Mouse (Mus musculus) limb, embryonic 12.5 days (tissue): ENCODE results near the gene Vps29. TPM values are rescaled to one million over a fixed set of nuclear protein-coding genes. Genes with fewer than 3 reads are reported as not detected.

Experiments used
- ATAC-seq: fragments of 200-750 bp; cut with Nextera tagmentation; 2 replicates; pipeline ENCODE4 v1.8.0; 2017; ENCODE audit warnings: low read depth, moderate TSS enrichment; ENCODE audit not compliant: insufficient number of reproducible peaks, insufficient read depth, low FRiP score, low TSS enrichment
- H3K27ac ChIP-seq: fragments of 300-500 bp; sonication (generic); 2 replicates; pipeline ENCODE4 v1.5.1; 2016; ENCODE audit warnings: mild to moderate bottlenecking, moderate library complexity
- H3K27me3 ChIP-seq: fragments of 300-500 bp; sonication (generic); 2 replicates; pipeline ENCODE4 v1.6.1; 2016; ENCODE audit warnings: mild to moderate bottlenecking, moderate library complexity
- H3K36me3 ChIP-seq: fragments of 300-500 bp; sonication (generic); 2 replicates; pipeline ENCODE4 v1.6.1; 2016; ENCODE audit warnings: mild to moderate bottlenecking, moderate library complexity
- H3K4me1 ChIP-seq: fragments of 300-500 bp; sonication (generic); replicated peaks from 2 replicates; pipeline ENCODE4 v1.6.1; 2016
- H3K4me2 ChIP-seq: fragments of 300-500 bp; sonication (generic); 2 replicates; pipeline ENCODE4 v1.6.1; 2016; ENCODE audit warnings: mild to moderate bottlenecking, moderate library complexity
- H3K4me3 ChIP-seq: fragments of 300-500 bp; sonication (generic); replicated peaks from 2 replicates; pipeline ENCODE4 v1.5.1; 2016; ENCODE audit warnings: mild to moderate bottlenecking
- H3K9ac ChIP-seq: fragments of 300-500 bp; sonication (generic); replicated peaks from 2 replicates; pipeline ENCODE4 v1.6.1; 2016; ENCODE audit warnings: mild to moderate bottlenecking, moderate library complexity
- H3K9me3 ChIP-seq: fragments of 300-500 bp; sonication (generic); 2 replicates; pipeline ENCODE4 v1.6.1; 2016; ENCODE audit warnings: mild to moderate bottlenecking, moderate library complexity
- WGBS: fragments of 180-500 bp; shearing (Covaris S2); methylation state at CpG from one replicate; pipeline ENCODE4 v1.1.7; 2016; 5-methylcytosine and 5-hydroxymethylcytosine counted together
- polyA plus RNA-seq: library from polyadenylated mRNA; unstranded; fragments of >200 nt; fragmentation: Nextera tagmentation; extraction: Ambion mirVana; gene quantifications from 2 replicates; pipeline ENCODE4 v1.2.1, GENCODE M21; 2016

Gene Vps29
- polyA plus RNA-seq, 1 experiment from 2014 or later = 167 TPM

DNA sequence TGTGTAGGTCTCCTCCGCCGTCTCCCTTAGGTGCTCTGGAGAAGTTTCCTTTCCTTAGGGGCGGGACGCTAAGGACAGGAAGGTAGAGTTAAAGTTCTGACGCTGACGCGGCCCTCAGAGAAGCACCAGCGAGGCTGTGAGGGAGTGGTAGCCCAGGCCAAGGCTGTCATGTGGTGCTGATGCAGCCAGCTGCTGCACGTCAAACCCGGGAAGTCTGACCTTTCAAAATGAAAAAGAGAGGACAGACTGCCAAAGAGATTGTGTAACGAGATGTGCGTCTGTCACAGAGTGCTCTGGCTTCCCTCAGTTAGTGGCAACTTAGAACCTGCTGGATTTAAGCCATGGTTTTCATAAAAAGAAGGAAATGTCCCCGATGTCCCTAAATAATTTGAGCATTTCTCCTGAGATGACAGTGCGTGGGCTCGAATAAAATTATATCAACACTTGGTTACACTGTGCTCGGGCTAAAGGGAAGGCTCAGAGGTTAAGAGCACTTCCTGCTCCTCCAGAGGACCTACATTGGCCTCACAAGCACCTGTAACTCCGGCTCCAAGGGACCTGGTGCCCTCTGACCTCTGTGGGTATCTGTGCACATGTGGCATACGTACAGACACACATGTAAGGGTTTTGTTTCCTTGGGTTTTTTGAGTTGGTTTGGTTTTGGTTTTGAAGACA, 46.6 kb downstream of the Vps29 start:
- no peaks in the 10 kb centered on the region for H3K9me3 ChIP-seq
- H3K4me1 ChIP-seq = no peaks in the 10 kb centered on the region
- WGBS = 87% methylated on average over 18 of the region's 18 CpGs
- H3K4me3 ChIP-seq = no peak overlapping the region
- no peak overlapping the region for H3K27ac ChIP-seq
- H3K4me2 ChIP-seq = no peak overlapping the region
- ATAC-seq = no peak
- H3K27me3 ChIP-seq = no peaks in the 10 kb centered on the region
- peaks cover 83% of the 10 kb centered on the region for H3K36me3 ChIP-seq
- H3K9ac ChIP-seq = no peak overlapping the region

DNA sequence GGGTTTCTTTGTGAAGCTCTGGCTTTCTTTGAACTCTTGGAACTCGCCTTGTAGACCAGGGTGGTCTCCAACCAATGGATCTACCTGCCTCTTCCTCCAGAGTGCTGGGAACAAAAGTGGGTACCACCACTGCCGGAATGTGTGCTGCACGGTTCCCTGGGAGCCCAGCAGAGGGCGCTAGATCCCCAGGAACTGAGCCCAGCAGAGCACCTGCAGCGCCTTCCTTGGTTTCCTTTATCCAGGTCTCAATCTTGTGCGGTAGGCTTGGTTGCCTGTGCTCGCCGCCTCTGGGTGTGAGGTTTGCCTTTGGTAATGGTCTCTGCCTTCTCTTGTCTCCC, 47.1 kb downstream of the Vps29 start:
- no peak overlapping the region for H3K27ac ChIP-seq
- H3K9me3 ChIP-seq = no peaks in the 10 kb centered on the region
- no peaks in the 10 kb centered on the region for H3K27me3 ChIP-seq
- peaks cover 89% of the 10 kb centered on the region for H3K36me3 ChIP-seq
- H3K4me1 ChIP-seq = no peaks in the 10 kb centered on the region
- H3K9ac ChIP-seq = no peak overlapping the region
- H3K4me2 ChIP-seq = no peak overlapping the region
- H3K4me3 ChIP-seq = no peak overlapping the region
- WGBS = 21% methylated on average over 8 of the region's 8 CpGs
- no peak for ATAC-seq

DNA sequence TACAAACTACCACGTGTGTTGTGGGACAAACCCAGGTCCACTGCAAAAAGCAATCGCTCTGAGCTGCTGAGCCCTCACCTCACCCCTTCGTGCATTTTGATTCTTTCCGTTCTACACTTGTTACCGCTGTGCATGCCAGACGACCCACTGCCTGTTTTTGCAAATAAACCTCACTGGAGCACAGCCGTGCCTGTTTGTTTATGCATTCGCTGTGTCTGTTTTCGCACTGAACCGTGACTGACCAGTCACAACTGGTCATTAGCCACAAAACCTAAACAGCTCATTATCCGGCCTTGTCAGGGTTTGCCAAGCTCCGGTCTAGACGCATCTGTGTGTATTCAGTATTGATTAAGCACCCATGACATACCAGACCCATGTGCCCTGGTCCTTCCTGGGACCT, 48.0 kb downstream of the Vps29 start:
- Histone ChIP-seq H3K9me3 (no peaks in the 10 kb centered on the region), H3K36me3 (peaks cover 91% of the 10 kb centered on the region), H3K4me1 (no peaks in the 10 kb centered on the region), H3K4me3 (no peak overlapping the region), H3K4me2 (no peak overlapping the region), H3K9ac (no peak overlapping the region), H3K27ac (no peak overlapping the region), H3K27me3 (no peaks in the 10 kb centered on the region)
- ATAC-seq = no peak
- 70% methylated on average over 13 of the region's 13 CpGs for WGBS

DNA sequence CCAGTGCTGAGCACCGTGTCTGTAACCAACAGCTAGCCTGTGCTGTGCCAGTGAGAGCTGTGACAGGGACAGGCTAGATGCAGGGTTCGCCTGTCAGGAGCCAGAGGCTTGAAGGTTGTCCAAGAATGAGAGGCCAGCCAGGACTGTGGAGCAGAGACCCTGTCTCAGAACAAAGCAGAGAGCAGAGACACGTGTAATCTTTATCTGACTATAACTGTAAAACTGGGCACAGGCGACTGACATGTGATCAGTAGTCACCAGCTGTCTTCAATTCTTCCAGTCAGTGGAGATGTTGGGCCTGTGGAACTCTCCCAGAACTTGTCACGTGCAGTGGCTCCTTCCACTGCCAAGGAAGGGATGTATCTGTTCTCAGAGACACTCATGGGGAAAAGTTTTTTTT, 48.6 kb downstream of the Vps29 start:
- Histone ChIP-seq H3K4me1 (no peaks in the 10 kb centered on the region), H3K9ac (no peak overlapping the region), H3K9me3 (no peaks in the 10 kb centered on the region), H3K36me3 (peaks cover 91% of the 10 kb centered on the region), H3K4me3 (no peak overlapping the region), H3K4me2 (no peak overlapping the region), H3K27ac (no peak overlapping the region), H3K27me3 (no peaks in the 10 kb centered on the region)
- no peak for ATAC-seq
- 86% methylated on average over 5 of the region's 5 CpGs for WGBS

DNA sequence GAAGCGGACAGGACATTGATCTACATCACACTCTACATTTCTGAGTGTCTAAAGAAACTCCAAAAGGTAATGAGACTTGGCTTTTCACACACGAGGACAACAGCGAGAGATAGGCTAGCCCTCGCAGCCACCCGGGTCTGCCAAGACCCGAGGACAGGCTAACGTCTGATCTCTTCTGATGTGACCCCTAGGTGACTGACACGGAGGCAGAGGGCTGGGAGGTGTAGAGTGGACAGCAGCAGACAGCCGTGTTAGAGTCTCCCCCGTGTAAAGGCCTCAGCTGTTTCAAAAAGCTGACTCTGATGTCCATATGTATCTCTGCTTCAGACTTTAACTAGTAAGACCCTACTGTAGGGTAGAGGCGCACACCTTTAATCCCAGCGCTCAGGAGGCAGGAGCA, 49.2 kb downstream of the Vps29 start:
- ATAC-seq = no peak
- Histone ChIP-seq H3K36me3 (peaks cover 87% of the 10 kb centered on the region), H3K4me1 (no peaks in the 10 kb centered on the region), H3K9me3 (no peaks in the 10 kb centered on the region), H3K9ac (no peak overlapping the region), H3K4me3 (no peak overlapping the region), H3K27me3 (no peaks in the 10 kb centered on the region), H3K4me2 (no peak overlapping the region), H3K27ac (no peak overlapping the region)
- 94% methylated on average over 12 of the region's 12 CpGs for WGBS

DNA sequence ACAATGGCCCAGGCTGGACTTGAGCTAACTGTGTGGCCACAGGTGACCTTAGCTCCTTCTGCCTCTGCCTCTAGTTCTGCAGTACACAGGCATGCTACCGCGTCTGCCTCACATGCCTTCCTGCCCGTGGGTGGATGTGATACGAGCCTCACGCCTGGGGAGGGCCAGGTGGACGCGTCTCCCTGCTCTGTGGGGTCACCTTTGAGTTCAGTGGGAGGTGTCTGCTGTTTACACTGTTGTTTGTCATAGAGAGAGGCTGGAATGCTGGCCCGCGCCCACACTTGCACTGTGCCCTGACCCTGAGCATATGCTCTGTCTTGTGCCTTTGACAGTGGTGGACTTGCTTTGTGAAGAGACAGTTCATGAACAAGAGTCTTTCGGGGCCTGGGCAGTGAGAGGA, 51.4 kb downstream of the Vps29 start:
- no peak for ATAC-seq
- Histone ChIP-seq H3K36me3 (peaks cover 77% of the 10 kb centered on the region), H3K27me3 (no peaks in the 10 kb centered on the region), H3K27ac (no peak overlapping the region), H3K4me3 (no peak overlapping the region), H3K4me2 (no peak overlapping the region), H3K4me1 (no peaks in the 10 kb centered on the region), H3K9ac (no peak overlapping the region), H3K9me3 (no peaks in the 10 kb centered on the region)
- 94% methylated on average over 10 of the region's 10 CpGs for WGBS

DNA sequence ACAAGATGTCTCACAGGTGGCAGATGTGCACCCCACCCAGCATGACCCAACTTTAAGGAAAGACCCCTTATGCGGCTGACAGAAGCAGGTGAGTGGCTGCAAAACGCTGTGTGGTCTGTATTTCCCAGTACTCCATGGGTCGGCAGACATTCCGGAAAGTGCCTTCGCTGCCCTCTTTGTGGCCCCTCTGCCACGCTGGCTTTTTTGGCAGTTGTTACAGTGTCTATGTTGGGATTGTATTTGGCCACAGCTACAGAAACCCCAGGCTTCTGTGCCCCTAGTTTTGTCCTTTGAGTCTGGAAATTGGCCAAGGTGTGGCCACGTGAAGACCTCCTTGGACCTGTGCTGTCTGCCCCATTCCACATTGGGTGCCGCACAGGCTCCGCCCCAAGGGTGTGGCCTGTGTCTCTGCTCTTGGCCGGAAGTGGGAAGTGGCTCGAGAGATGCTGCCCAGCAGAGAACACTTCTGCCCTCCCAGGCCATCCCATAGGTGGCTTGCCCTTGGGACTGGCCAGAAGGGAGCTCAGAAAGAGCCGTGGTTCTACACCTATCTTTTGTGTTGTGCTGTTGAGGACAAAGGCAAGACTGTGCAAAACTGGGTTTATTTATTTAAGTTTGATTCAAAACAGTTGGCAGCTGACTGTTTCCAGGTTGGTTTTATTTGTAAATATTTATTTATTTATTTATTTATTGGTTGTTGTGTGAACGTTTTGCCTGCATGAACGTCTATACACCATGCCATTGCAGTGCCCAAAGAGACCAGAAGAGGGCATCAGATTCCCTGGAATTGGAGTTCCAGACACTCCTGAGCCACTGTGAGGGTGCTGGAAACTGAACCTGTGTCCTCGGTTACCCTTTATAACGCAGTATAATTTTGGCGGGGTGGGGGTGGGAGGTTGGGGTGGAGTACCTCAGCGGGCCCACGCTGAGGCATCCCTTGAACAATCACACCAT, 55.8 kb downstream of the Vps29 start:
- H3K4me1 ChIP-seq = no peaks in the 10 kb centered on the region
- H3K27me3 ChIP-seq = no peaks in the 10 kb centered on the region
- H3K9ac ChIP-seq = no peak overlapping the region
- H3K9me3 ChIP-seq = no peaks in the 10 kb centered on the region
- 84% methylated on average over 19 of the region's 19 CpGs for WGBS
- H3K4me3 ChIP-seq = no peak overlapping the region
- no peak overlapping the region for H3K27ac ChIP-seq
- no peak overlapping the region for H3K4me2 ChIP-seq
- peaks cover 38% of the 10 kb centered on the region for H3K36me3 ChIP-seq
- ATAC-seq = no peak

DNA sequence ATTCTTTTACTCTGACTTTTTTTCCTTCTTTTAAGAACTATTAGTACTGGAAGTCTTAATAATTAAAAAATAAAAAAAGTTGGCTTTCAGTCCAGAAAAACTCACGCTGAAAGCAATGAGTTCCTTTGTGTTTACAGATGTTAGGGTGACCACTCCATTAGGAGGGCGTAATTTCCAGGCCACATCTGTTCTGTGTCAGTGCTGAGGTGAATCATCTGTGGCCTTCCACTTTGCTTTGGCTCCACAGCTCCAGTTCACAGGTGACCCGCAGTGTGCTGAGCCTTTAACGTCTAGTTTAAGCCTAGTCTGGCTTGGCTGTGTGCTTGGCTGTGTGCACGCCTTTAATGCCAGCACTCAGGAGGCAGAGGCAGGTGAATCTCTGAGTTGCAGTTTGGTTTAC, 57.7 kb downstream of the Vps29 start:
- WGBS = 71% methylated on average over 5 of the region's 5 CpGs
- Histone ChIP-seq H3K27me3 (no peaks in the 10 kb centered on the region), H3K4me2 (no peak overlapping the region), H3K36me3 (peaks cover 19% of the 10 kb centered on the region), H3K27ac (no peak overlapping the region), H3K4me1 (no peaks in the 10 kb centered on the region), H3K4me3 (no peak overlapping the region), H3K9me3 (no peaks in the 10 kb centered on the region), H3K9ac (no peak overlapping the region)
- ATAC-seq = no peak

DNA sequence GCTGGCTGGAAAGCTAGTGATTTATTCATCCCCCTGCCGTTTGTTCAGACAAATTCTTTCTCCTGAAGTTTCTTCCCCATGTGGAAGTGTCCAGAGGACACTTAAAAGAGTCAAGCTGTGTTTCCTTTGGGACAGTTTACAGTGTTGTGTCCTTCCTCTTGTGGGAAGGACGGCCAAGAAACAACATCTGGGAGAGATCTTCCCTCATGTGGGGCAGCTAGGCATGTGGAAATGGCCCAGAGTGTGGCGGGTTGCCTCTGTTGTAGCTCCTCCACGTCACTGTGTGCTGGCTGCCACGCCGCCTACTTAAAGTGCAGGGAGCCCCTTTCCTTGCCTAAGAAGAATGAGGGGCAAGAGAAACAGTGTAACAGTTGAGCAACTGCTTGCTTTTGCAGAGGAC, 58.7 kb downstream of the Vps29 start:
- Histone ChIP-seq H3K27me3 (no peaks in the 10 kb centered on the region), H3K4me1 (no peaks in the 10 kb centered on the region), H3K9me3 (no peaks in the 10 kb centered on the region), H3K4me2 (no peak overlapping the region), H3K36me3 (peaks cover 10% of the 10 kb centered on the region), H3K4me3 (no peak overlapping the region), H3K9ac (no peak overlapping the region), H3K27ac (no peak overlapping the region)
- ATAC-seq = no peak
- 54% methylated on average over 6 of the region's 6 CpGs for WGBS

DNA sequence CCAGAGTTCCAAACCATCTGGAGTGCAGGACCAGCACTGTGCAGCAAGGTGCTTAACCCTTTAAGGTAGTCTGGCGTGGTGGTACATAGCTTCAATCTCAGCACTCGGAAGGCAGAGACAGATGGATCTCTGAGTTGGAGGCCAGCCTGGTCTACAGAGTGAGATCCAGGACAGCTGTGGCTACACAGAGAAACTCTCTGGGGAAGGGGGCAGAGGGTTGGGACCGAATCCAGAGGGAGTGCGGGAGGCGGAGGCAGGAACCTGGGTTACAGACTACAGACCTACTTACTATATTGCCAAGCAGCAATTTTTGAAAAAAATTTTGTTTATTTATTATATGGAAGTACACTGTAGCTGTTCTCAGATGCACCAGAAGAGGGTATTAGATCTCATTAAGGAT, 60.2 kb downstream of the Vps29 start:
- no peak overlapping the region for H3K9ac ChIP-seq
- H3K9me3 ChIP-seq = no peaks in the 10 kb centered on the region
- H3K4me2 ChIP-seq = no peak overlapping the region
- no peak overlapping the region for H3K27ac ChIP-seq
- no peaks in the 10 kb centered on the region for H3K27me3 ChIP-seq
- no peak overlapping the region for H3K4me3 ChIP-seq
- no peak for ATAC-seq
- H3K4me1 ChIP-seq = no peaks in the 10 kb centered on the region
- peaks cover 9% of the 10 kb centered on the region for H3K36me3 ChIP-seq
- 89% methylated on average over 5 of the region's 5 CpGs for WGBS
